Mouse (Mus musculus) thymus, adult 2 months (tissue): Measurements from ENCODE around the gene Gm9999.

Experiments
- CTCF ChIP-seq: fragments of 200-500 bp; IDR thresholded peaks from 2 replicates; pipeline ENCODE4 v1.5.1; 2012; ENCODE audit warnings: mild to moderate bottlenecking, control low read depth, low read length, moderate library complexity, borderline replicate concordance; ENCODE audit not compliant: control insufficient read depth, poor library complexity, insufficient read depth; ENCODE audit errors: extremely low read depth
- POLR2A ChIP-seq: fragments of 200-500 bp; IDR thresholded peaks from 2 replicates; pipeline ENCODE4 v1.6.1; 2012; ENCODE audit warnings: mild to moderate bottlenecking, low read length, control low read depth, moderate library complexity; ENCODE audit not compliant: control insufficient read depth, poor library complexity, insufficient read depth; ENCODE audit errors: extremely low read depth

- TF ChIP-seq POLR2A (no peak), CTCF (no peak)
Measured at GRCm38 (mm10) chr7:47031371-47031770, 48.0 kb downstream of the Gm9999 start.
